Mouse (Mus musculus): ENCODE results near the gene Kctd10.

GRCm38 (mm10) chr5:114422591-114422990, 42.3 kb upstream of the Kctd10 start:
- TF ChIP-seq CTCF (IDR thresholded peaks at IDR 0.05; ENCODE audit: low read depth, low read length) = no peak
- TF ChIP-seq POLR2A (IDR thresholded peaks at IDR 0.05; ENCODE audit: borderline replicate concordance, low read depth, low read length) = no peak

Data from bone marrow macrophage, adult 2 months (primary cell).